In genomic region chr5:57760069-57761063, GRCm38 (mm10) we compare ENCODE assay signal across 11 mouse cellular contexts. TPM values are rescaled to one million over a fixed set of nuclear protein-coding genes. Genes with fewer than 3 reads are reported as not detected.
DNase-seq lines count a peak whose midpoint lies in the region; ATAC-seq and TF ChIP-seq lines count a peak whose summit lies in the region.
"Had no signal": no experiment of that assay in that cellular context is flagged by ENCODE, and none has a peak within 500 bp of the region (broad histone marks: within the 10 kb centered on the region; RNA-seq: fewer than 3 reads in every experiment).

No protein-coding gene starts in this region.

- H3K9ac ChIP-seq in lung, embryonic 14.5 days: no peak overlapping the region
- H3K9ac ChIP-seq in liver, embryonic 16.5 days (ENCODE audit: low read depth, low read length): 0 out of 2 replicates have a peak overlapping the region, but pooled peaks have one; percentile 13

- H3K9me3 ChIP-seq in lung, embryonic 14.5 days (ENCODE audit: low read depth, low read length): no peaks in the 10 kb centered on the region
- no peaks in the 10 kb centered on the region for H3K9me3 ChIP-seq in liver, embryonic 16.5 days (replicated peaks; ENCODE audit: control insufficient read depth, low read length)

- DNase-seq in frontal cortex, postnatal 10 days (ENCODE audit: low spot score in 2 of 2): no peak
- DNase-seq in lung, embryonic 14.5 days: no peak
- DNase-seq in lung, adult 18-20 months: no peak
- no peak for DNase-seq in urinary bladder, postnatal 10 days (ENCODE audit: low spot score)
- no peak for DNase-seq in right cerebral cortex, postnatal 25 days
- DNase-seq: adrenal gland, adult 8-10 months; cerebellum, adult 11 months had no signal

- H3K4me2 ChIP-seq in lung, embryonic 14.5 days: no peak overlapping the region
- H3K4me2 ChIP-seq in liver, embryonic 16.5 days (ENCODE audit: low read depth, low read length): 0 out of 2 replicates have a peak overlapping the region, but pooled peaks have one; percentile 12

- 38% methylated on average over 6 of the region's 6 CpGs for WGBS in lung, embryonic 14.5 days
- WGBS in liver, embryonic 16.5 days (ENCODE audit: insufficient replicate concordance): 18% methylated on average over 6 of the region's 6 CpGs

- no peaks in the 10 kb centered on the region for H3K36me3 ChIP-seq in lung, embryonic 14.5 days (ENCODE audit: insufficient read depth)
- no peaks in the 10 kb centered on the region for H3K36me3 ChIP-seq in liver, embryonic 16.5 days (ENCODE audit: control insufficient read depth, insufficient read depth)

- H3K4me3 ChIP-seq in lung, embryonic 14.5 days (ENCODE audit: low read depth, low read length): no peak overlapping the region
- H3K4me3 ChIP-seq in liver, embryonic 16.5 days (ENCODE audit: low read depth, low read length): no peak overlapping the region

- no peak for TF ChIP-seq CTCF in lung, embryonic 14.5 days (IDR thresholded peaks at IDR 0.05; ENCODE audit: low read depth)

- H3K27me3 ChIP-seq in lung, embryonic 14.5 days (ENCODE audit: insufficient read depth, low read length): no peaks in the 10 kb centered on the region
- H3K27me3 ChIP-seq in liver, embryonic 16.5 days (ENCODE audit: control insufficient read depth, insufficient read depth, low read depth, low read length): no peaks in the 10 kb centered on the region

- H3K27ac ChIP-seq in lung, embryonic 14.5 days (ENCODE audit: low read depth): peak overlapping the region; percentile 50
- H3K27ac ChIP-seq in liver, embryonic 16.5 days (ENCODE audit: low read length): peak overlapping the region; percentile 70
- H3K27ac ChIP-seq: kidney, postnatal 0 days had no signal

- peak; percentile 22; the same call in 1 of the 2 replicates for ATAC-seq in frontal cortex, adult (ENCODE audit: low TSS enrichment)
- ATAC-seq in lung, embryonic 14.5 days (ENCODE audit: insufficient read depth): no peak
- ATAC-seq in common myeloid progenitor, adult 5-6 weeks (replicated peaks; ENCODE audit: low read depth, poor library complexity, severe bottlenecking): peak; percentile 59
- peak; percentile 77 for ATAC-seq in liver, embryonic 16.5 days (ENCODE audit: low read depth)

- H3K4me1 ChIP-seq in lung, embryonic 14.5 days (ENCODE audit: insufficient read depth): no peaks in the 10 kb centered on the region; the same call in 1 of the 2 replicates
- peaks cover 17% of the 10 kb centered on the region for H3K4me1 ChIP-seq in liver, embryonic 16.5 days (ENCODE audit: control insufficient read depth, low read depth, low read length)

RNA-seq across cellular contexts. Expression of gene Pcdh7, which starts 42.6 kb away (rescaled TPM):
- 4.1 and 4.5 TPM in 2 replicates for polyA plus RNA-seq in lung, embryonic 14.5 days (2014; fragmentation: Nextera tagmentation; extraction: Ambion mirVana)
- 8.1 and 8.7 TPM in 2 replicates for total RNA-seq in common myeloid progenitor, adult 5-6 weeks (2017)
- 0.31 and 0.36 TPM in 2 replicates for polyA plus RNA-seq in liver, embryonic 16.5 days (2015; fragmentation: Nextera tagmentation; extraction: Ambion mirVana)
